Mouse (Mus musculus) retina, adult 2 months (tissue): ENCODE data around the gene Ell.
A peak's percentile ranks its signal among the peaks of the same experiment; 100 is the strongest.

Source experiments
- DNase-seq: peaks from one replicate; pipeline ENCODE4 v3.0.0-alpha.2; 2012; ENCODE audit warnings: low read depth, low spot score

The Ell gene

DNA sequence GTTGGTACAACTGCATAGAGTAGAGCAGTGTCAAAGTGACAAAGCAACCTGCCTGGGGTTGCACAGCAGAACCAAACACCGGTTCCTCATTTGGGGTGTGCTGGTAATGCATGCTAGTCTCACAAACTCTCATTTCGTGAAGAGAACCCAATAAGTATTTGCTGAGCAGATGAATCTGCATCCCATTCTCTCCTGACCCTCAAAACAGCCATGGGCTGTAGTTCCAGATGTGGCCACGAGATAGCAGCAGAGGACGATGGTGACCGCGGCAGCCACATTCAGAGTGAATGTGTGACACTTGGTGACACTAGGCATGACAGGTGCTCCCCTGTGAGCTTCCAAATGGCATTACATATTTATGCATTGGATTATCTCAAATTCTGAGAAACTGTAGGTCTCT is 72.6 kb downstream of the Ell start:
- no peak for DNase-seq

DNA sequence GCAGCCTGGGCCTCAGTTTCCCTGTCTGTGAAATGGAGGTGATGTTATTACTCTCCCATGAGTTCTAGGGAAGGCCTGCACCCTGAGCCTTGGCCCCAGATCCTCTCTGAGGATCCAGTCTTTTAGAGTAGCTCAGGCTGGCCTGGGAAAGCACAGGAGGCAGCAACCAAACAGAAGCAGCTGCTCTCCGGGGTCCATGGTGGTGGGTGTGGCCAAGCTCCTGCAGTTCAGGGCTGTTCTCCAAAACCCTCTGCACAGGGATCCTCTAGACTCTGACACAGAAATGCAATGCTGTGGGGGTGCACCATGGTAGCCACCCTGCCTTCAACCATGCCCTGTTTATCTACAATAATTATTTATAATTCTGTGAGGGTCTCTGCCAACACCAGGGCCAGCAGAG is 74.5 kb downstream of the Ell start:
- DNase-seq: no peak

DNA sequence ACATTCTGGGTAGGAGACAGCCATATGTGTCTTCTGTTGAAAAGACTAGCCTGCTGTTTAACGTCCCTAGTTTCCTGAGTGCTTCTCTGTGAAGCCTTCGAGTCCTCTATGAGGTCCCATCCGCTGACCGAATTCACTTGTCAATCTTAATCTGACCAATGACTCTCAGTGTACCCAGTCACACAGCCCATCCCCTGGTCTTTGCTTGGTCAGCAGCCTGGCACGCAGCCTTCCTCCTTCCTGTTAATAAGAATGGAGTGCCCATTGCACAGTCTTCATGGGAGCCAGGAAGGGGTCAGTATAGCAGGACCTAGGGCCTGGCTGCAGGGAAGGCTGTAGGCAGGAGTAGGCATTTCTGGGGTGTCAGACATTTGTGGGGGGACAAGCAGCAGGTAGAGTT is 75.2 kb downstream of the Ell start:
- no peak for DNase-seq

GRCm38 (mm10) chr8:70615281-70615680 is 76.0 kb downstream of the Ell start:
- DNase-seq: no peak

DNA sequence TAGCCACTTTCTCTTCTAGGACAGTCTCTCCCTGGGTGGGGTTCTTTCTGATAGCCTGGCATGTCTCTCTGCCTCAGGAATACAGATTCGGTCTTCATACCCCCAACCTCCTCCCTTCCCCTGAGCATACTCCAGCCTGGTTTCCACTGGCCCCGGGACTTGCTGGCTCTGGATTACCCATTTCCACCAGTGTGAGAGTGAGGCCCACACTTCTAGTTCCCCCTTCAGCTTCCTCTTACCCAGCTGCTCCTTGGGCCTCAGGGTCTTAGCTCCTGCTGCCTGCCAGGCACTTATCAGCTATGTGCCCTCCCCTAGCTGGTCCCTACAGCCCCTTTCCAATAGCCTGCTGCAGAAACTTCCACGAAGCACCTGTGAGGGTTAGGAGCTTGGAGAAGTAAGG is 76.6 kb downstream of the Ell start, which contains the start of gene Lrrc25:
TSS of gene Lrrc25 (plus strand) at position 262 of the 400 bp plus-strand sequence.
- DNase-seq: no peak

DNA sequence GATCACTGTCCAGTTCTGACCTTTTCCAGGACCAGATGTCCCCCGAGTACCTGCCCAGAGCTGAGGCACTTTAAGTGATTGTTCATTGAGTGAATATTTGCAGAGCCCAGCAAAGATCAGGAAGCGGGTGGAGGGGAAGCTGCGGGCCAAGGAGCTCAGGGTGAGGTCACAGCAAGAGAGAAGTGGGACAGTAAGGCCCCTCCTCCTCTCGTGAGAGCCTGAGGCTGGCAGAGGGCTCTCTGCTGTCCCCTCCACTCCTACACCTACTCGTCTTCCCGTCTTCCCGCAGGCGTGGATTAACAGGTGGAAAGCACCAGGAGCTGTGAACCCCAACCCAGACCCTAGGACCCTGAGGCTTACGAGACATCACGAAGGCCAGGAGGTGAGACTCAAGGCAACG is 77.4 kb downstream of the Ell start:
- no peak for DNase-seq

- DNase-seq: no peak
These were observed 78.7 kb downstream of the Ell start for GRCm38 (mm10) chr8:70617985-70618384.

- DNase-seq: no peak
These were observed 79.7 kb downstream of the Ell start for GRCm38 (mm10) chr8:70618888-70619334.

DNA sequence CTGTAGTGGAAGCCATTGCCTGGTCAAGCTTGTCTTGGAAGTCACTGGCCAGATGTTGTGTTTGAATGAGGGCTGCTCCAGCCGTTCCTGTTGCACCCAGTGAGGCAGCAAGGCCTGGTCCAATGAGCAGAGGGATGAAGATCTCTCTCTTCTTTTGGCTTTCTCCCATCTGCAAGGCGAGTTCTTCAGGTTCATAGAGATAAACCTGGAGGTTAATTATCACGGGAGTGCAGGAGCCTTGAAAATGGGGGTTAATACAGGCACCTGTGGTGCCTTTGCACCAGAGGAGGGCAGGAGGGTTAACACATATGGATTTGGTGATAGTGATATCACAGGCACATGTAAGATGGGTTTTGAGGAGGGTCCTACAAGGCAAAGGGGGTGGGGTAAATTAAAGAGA is 83.0 kb downstream of the Ell start:
- no peak for DNase-seq

- no peak for DNase-seq
These were observed 85.8 kb downstream of the Ell start for GRCm38 (mm10) chr8:70625104-70625503.

- no peak for DNase-seq
These were observed 87.8 kb downstream of the Ell start for GRCm38 (mm10) chr8:70627041-70627440.

DNA sequence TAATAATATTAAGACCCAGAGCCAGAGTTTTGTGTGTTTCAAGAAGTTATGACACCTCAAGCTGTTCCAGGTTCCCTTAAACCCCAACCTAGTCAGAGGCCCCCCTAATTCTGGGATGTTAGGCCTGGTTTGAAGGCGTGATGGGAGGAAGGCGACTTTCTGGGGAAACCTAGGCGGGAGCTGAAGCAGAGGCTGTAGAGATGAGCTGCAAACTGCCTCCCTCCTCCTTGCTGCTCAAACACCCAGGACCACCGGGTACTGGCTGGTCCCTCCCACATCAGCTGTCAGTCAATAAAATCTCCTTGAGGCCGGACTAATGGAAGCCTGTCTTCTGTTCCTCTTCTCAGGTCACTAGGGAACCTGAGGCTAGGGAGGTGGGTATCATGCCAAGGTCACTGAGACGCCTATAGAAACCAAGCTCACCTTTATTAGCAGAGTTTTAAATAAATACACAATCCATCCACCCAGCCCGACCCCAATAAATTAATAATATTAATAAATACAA is 89.8 kb downstream of the Ell start:
- DNase-seq: no peak

- peak; percentile 81 for DNase-seq
These were observed 90.6 kb downstream of the Ell start for GRCm38 (mm10) chr8:70629574-70630531.

GRCm38 (mm10) chr8:70630532-70631381 is 91.5 kb downstream of the Ell start:
- no peak for DNase-seq

- no peak for DNase-seq
These were observed 92.2 kb downstream of the Ell start for GRCm38 (mm10) chr8:70631436-70631835.

- DNase-seq: no peak
These were observed 93.2 kb downstream of the Ell start, which contains the start of gene Gdf15 for GRCm38 (mm10) chr8:70632346-70632892. TSS of gene Gdf15 (minus strand) at chr8:70632456.

DNA sequence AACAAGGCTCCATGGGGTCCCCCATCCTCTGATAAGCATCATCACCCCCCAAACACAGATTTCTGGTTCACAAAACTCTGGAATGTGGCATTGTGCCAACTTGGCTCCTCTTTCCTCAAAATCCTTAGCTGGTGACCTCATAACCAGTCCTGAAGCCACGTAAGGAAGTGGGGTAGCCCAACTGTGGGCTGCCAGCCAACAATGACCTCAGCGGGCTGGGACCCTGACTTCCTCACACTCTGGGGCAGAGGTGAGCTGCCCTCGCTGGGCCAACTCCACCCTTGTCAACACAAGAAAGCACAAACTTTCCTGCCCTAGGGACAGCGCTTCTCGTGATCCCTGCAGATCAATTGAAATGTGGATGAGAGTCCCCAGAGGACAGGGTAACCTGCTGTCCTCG is 94.8 kb downstream of the Ell start:
- DNase-seq: no peak

DNA sequence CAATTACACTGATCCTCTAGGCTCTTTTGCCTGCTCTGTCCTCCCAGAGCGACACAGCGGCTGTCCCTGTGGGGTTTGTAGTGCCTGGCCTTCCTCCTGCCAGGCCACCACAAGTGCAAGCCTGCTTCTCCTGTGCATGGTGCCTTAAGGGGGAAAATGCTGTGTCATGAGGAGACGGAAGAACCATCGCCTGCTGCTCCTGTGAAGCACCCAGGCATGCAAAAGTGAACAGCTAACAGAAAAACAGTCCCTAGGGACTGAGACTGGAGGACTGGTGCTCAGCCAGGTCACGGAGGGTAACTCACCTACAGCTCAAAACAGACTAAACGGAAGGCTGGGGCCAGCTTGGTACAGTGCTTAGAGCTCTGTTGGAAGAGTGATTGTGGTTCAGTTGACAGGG is 96.3 kb downstream of the Ell start:
- no peak for DNase-seq

DNA sequence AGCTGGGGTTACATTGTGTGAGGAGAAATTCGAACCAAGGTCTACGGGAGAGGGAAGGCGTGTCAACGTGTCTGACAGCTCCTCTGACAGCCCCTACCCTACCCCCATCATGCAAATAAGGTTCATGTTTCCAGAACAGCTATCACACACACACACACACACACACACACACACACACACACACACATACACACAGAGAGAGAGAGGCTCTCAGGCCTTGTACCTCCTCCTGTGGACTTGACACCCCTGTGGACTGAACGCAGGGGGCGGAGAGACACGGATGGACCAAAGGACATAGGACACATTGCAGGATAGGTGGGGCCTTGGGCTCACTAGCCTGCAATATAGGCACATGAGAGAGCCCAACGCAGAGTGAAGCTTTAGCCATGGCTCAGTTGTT is 97.6 kb downstream of the Ell start:
- no peak for DNase-seq

DNA sequence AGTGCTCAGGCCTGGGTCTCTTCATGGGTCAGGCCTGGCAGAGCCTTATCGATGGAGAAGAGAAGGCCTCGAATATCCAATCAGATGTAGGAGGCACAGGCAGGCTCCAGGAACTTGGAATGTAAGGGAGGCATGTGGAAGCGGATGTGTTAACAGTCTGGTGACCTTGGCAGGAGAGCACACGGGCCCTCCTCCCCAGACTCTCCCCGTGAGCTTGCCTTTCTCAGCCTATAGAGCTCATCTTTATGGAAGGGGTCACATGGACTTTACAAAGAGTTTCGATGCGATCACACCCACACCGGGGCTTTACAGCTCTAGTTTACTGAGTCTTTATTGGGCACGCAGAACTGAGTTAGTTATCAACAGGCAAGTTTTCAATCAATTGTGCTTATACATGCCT is 99.5 kb downstream of the Ell start:
- no peak for DNase-seq
